Mouse (Mus musculus) layer of hippocampus, adult 9-11 months (tissue): ENCODE measurements around the gene Slc25a18.
"Not testable (repeated sequence)": the region's sequence is repeated elsewhere in the genome, so short reads cannot be mapped to it uniquely, and the experiment has no call there.

ENCODE experiments used
- DNase-seq: peaks from one replicate; pipeline ENCODE4 v3.0.0; 2022

The Slc25a18 gene

GRCm38 (mm10) chr6:120798905-120799304 is 25.5 kb downstream of the Slc25a18 start:
- no peak for DNase-seq

- DNase-seq = no peak
Observed at GRCm38 (mm10) chr6:120799581-120800041, 26.2 kb downstream of the Slc25a18 start.

DNA sequence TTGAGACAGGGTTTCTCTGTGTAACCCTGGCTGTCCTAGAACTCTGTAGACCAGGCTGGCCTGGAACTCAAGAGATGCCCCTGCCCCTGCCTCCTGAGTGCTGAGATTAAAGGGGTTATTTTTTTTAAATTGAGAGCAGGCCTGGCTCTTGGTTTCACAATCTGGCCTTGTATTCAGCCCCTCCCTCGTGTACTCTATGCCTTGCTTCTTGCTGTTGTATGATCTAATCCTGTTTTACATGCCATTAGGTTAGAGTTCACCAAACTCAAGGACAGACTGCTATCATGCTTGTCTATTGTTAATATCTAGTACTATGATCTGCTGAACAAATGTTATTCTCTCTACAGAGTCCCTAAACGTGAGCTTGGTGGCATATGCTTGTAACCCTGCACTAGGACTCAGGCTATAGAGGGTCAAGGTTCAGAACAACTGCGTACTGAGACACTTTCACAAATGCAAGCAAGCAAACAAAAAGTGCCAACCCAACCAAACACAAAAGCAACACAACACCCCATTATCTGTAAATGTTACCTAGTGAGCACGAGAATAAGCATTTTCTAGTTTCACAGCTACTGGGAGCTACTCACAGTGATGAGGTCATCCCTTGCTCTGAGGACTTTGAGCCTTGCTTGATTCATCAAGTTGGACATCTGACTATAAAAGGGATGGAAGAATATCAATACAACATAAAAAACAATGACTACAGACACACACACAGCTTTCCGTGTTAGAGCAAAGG is 33.8 kb downstream of the Slc25a18 start:
- no peak for DNase-seq

DNA sequence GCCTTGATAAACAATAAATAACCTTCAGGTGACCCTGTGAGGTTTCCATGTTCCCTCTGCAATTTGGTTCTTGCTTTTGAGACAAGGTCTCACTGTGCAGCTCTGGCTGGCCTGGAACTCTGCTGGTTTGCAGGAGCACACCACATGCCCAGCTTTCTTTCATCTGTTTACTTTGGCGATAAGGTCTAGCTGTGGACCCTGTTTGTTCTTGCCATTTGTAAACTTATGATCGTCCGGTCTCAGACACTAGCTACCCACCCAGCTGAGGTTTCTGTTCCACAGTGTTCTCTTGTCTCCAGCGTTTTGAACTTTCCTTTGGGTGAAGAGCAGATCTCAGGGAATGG is 34.3 kb downstream of the Slc25a18 start:
- DNase-seq = no peak

GRCm38 (mm10) chr6:120811999-120812398 is 38.6 kb downstream of the Slc25a18 start:
- not testable (repeated sequence) for DNase-seq

- no peak for DNase-seq
Observed at GRCm38 (mm10) chr6:120819294-120819693, 45.9 kb downstream of the Slc25a18 start.

DNA sequence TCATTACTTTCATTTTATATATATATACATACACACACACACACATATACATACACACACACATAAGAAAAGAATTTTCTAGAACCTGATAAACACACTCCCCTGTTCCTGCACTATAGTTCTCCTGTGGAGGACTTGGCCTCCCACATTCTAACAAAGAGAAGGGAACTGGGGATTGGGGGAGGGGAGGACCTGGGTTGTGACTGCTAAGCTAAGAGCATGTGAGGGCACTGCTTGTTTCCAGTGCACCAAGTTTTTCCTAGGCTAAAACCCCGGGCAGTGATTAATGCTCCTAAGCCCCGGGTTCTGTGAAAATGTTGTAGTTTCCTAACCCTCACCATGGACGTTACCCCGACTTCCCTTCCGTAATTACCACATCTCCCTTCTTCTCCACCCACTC is 46.8 kb downstream of the Slc25a18 start:
- no peak for DNase-seq

GRCm38 (mm10) chr6:120820941-120821340 is 47.6 kb downstream of the Slc25a18 start:
- DNase-seq = no peak

GRCm38 (mm10) chr6:120821715-120822114 is 48.3 kb downstream of the Slc25a18 start:
- no peak for DNase-seq

- DNase-seq = peak; percentile 95
Observed at GRCm38 (mm10) chr6:120822307-120822928, 49.0 kb downstream of the Slc25a18 start, which contains the start of gene Atp6v1e1. Gene Atp6v1e1 (minus strand): TSS chr6:120822793.

DNA sequence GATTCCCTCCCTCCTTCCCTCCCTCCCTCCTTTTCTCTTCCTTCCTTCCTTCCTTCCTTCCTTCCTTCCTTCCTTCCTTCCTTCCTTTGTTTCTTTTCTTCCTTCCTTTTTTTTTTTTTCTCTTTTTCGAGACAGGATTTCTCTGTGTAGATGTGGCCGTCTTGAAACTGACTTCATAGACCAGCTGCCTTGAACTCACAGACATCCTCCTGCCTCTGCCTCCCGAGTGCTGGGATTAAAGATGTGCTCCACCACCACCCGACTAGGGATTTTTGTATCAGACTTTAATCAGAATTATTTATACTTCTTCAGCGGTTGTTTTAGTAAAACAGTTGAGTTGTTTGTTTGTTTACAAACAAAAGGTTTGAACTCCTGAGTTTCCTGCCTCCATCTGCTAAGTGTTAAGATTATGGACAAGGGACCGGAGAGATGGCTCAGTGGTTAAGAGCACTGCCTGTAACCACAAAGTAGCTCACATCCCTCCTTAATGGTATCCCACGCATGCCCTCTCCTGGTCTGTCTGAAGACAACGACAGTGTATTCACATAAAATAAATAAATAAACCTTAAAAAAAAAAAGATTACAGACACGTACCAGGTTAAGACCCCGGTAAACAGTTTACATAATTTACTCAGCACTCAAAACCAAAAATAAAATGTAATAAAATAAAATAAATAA is 49.7 kb downstream of the Slc25a18 start:
- DNase-seq = no peak

DNA sequence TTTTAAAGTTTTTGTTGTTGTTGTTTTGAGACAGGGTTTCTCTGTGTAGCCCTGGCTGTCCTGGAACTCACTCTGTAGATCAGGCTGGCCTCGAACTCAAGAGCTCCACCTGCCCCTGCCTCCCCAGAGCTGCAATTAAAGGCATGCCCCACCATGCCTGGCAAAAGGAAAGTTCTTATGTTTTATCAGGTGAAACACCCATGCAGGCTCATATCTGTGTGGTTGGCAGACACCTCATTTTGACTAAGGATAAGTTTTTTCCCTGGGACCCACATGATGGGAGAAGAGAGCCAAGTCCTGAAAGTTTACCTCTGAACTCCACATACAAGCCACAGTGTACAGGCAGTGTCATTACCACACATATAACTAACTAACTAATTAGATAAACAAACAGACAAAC is 56.7 kb downstream of the Slc25a18 start:
- no peak for DNase-seq

DNA sequence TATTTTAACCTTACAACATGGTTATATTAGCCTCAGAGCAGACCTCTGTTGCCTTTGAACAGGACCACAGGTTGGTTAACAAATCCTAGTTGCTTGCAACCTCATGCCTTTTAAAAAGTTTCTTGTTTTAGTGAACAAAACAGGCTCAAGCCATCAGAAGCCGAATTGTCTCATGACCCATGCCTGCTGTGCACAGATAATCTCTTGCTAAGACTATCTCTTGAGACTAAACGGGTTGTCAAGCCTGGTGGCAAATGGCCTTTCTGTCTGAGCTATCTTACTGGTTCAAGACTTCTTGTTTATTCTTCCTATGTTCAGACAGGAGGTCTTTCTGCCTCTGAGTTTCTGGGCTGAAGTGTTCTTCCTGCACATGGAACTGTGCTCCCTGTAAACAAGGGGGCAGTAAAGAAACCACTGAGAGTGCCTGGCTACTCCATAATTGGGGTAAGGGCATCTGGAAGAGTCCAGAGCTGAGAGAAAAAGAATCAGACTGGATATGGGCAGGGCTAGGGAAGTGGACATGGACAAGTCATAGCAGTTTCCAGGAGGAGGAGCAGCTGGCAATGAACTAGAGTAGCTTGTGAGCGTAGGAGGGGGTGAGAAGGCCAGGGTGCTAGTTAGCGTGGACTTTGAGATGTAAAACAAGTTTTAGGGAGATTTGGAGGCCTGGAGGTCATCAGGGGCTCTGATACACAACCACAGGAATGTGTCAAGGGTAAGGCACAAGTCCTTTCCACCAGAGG is 57.7 kb downstream of the Slc25a18 start:
- DNase-seq = no peak

- DNase-seq = no peak
Observed at GRCm38 (mm10) chr6:120832097-120832496, 58.7 kb downstream of the Slc25a18 start.

GRCm38 (mm10) chr6:120834766-120835321 is 61.5 kb downstream of the Slc25a18 start:
- no peak for DNase-seq

DNA sequence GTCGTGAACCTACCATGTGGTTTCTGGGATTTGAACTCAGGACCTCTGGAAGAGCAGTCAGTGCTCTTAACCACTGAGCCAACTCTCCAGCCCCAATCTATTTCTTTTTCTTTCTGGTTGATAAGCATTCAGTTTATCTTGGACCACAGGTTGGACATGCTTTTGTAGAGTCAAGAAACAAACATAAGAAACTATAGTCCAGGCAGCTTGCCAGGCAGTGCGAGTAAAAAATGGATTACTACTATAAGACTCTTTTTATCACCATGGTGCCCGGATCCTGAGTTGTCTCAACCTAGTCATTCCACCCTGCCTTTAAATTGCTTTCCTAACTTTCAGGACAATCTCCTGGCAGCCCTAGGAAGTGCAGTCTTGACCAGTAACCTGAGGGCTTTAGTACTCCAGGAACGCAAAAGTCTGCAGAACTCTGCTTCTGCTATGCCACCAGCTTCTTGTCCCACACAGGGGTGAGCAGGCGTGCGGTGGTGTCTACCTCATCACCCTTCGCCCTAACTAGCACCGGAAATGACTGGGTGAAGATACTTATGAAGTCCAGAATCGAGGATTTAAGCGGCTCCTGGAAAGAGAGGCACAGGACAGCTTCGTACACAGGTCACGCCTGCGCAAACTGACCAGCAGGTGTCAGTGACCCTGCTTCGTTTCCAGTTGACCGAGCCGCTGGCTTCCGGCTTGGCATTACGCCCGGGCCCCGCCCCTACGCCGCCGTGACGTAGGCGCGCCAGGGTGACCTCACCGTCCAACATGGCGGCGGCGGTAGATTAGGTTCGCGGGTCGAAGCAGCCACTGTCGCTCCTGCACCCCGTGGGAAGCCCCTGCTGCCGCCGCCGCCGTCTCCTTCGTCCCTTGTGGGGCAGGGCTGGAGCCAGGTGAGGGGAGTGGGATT is 62.3 kb downstream of the Slc25a18 start, which contains the start of gene Bcl2l13:
Bcl2l13 (plus strand) TSS at position 739 of the 901 bp plus-strand sequence.
- DNase-seq = peak; percentile 92

DNA sequence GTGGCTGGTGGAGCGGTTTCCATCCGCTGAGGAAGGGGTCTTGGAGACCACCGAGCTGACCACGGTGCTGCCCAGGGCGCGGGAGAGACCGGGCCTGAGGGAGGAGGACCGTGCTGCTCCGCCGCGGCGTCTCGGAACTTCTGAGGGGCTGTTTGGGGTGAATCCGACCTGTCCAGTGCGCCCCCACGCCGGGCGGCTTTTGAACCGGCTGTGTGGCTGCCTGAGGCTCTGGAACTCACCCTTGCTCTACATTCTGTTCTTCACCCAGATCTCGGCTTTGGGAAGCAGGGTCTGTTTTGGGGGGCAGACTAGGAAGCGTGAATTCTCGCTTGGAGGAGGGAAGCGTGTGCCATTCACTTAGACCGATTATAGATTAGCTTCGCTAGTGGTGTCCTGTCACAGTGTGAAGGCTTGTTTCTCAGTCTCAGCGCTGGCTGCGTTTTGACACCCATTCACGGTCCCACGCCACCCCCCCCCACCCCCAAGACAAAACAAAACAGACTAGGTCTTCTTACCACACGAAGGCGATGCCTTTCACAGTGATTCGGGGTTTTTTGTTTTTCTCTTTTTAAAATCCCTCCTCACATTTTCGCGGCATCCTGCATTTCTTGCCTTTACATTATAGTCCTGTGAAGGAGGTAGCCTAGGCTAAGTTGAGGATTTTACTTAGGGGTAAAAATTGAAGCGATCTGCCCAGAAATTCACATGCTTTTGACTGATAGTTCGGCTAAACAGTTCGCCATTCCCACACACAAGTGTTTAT is 63.2 kb downstream of the Slc25a18 start:
- no peak for DNase-seq

GRCm38 (mm10) chr6:120837152-120837530 is 63.8 kb downstream of the Slc25a18 start:
- DNase-seq = no peak

DNA sequence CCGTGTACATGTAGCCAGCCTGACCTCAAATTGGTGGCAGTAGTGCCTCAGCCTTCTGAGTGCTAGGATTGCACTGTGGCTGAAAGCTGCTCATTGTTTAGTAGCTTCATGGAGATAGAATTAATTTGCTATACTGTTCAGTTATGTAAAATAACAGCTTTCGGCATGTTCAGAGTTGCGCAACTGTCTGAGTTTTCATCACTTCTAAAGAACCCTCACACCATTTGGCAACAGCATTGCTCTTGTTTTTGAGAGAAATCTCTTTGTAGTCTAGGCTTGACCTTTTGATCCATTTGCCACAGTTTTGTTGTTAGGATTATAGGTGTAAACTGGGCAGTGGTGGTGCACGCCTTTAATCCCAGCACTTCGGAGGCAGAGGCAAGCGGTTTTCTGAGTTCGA is 66.9 kb downstream of the Slc25a18 start:
- DNase-seq = no peak

DNA sequence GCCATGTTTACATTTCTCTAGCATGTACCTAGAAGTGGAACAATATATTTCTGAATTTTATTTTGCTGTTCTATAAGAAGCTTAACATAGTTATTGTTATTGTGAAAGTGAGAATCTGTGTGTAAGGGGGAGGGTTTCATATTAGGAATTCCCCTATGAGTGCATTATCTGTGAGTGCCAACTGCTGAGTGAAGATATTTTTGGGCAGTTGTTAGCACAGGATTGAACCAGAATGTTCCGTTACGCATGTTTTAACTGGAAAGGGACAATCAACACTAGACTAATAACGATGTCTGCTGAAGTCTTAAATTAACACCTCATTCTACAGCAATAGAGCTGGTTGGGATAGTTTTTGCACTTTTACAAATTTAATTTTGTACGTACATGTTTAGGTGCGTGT is 68.4 kb downstream of the Slc25a18 start:
- DNase-seq = no peak
